Mouse (Mus musculus): ENCODE results near the gene Chrna10. TPM values are rescaled to one million over a fixed set of nuclear protein-coding genes. Genes with fewer than 3 reads are reported as not detected.

Gene Chrna10
- not detected in 2 replicates for polyA plus RNA-seq (2016; fragmentation: Nextera tagmentation; extraction: Ambion mirVana)

DNA sequence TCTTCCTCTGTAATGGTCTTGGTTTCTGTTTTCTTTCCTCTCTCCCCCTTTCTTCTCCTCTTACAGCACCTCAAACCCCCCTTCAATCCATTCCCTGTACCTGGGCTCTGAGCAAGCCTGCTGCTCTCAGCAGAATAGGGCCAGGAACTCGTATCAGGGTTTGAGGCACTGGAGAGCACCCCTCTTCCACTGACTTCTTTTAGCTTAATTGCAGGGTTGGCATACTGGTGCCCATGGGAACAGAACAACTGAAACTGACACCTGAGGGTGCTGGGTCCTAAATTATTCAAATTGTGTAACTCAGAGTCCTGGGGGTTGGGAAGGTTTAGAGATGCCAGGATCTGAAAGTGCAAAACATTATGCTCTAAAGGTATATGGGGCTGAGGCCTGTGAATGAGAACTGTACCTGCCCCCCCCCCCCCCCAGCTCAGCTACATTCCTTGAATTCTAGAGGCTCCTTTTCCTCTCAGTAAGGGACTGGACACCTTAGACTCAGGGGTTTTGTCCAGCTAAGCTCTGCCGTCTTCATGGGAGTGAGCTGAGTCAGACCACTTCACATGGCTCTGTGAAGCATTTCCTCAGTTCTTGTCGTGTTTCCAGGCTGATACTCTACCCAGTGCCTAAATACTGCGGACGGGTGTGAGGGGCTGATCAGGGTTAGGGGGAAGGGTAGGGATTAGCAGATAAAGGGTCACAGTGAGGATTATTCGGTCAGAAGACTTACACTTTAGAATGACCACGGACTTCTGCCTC is at the start of gene Chrna10:
TSS of gene Chrna10 (minus strand) at position 250 of the 753 bp plus-strand sequence.
- H3K36me3 ChIP-seq: peaks cover 35% of the 10 kb centered on the region
- no peak within 1 kb of the TSS for H3K4me2 ChIP-seq (replicated peaks)
- no peak for ATAC-seq (ENCODE audit: insufficient number of reproducible peaks, insufficient read depth, low FRiP score, low TSS enrichment)
- H3K9ac ChIP-seq: no peak within 1 kb of the TSS
- H3K4me1 ChIP-seq: no peaks in the 10 kb centered on the region
- no peaks in the 10 kb centered on the region for H3K27me3 ChIP-seq
- no peaks in the 10 kb centered on the region for H3K9me3 ChIP-seq
- no peak within 1 kb of the TSS for H3K27ac ChIP-seq
- WGBS: 46% methylated on average over 7 of the region's 7 CpGs
- H3K4me3 ChIP-seq: no peak within 1 kb of the TSS

DNA sequence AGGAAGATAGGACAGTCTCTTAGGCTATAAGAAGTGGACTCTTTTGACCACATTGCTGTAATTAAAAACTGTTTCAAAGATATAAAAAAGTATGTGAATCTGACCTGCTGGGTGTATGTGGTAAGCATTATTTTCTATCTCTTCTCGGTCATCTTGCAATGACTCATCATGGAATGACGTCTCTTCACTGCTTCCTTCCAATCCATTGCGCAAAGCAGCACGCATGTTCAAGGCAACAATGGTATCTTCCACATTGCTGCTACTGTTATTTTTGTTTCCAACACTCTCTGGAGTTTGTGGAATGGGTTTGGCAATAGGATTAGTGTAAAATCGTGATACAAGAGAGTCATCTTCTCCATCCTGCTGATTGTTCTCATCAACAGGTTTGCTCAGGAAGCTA is 37.1 kb upstream of the Chrna10 start:
- H3K9ac ChIP-seq: no peak overlapping the region
- no peak overlapping the region for H3K4me3 ChIP-seq
- peaks cover 54% of the 10 kb centered on the region for H3K36me3 ChIP-seq
- no peak for ATAC-seq (ENCODE audit: insufficient number of reproducible peaks, insufficient read depth, low FRiP score, low TSS enrichment)
- no peaks in the 10 kb centered on the region for H3K27me3 ChIP-seq
- H3K9me3 ChIP-seq: no peaks in the 10 kb centered on the region
- no peak overlapping the region for H3K27ac ChIP-seq
- no peaks in the 10 kb centered on the region for H3K4me1 ChIP-seq
- WGBS: 92% methylated on average over 5 of the region's 5 CpGs
- H3K4me2 ChIP-seq (replicated peaks): no peak overlapping the region

DNA sequence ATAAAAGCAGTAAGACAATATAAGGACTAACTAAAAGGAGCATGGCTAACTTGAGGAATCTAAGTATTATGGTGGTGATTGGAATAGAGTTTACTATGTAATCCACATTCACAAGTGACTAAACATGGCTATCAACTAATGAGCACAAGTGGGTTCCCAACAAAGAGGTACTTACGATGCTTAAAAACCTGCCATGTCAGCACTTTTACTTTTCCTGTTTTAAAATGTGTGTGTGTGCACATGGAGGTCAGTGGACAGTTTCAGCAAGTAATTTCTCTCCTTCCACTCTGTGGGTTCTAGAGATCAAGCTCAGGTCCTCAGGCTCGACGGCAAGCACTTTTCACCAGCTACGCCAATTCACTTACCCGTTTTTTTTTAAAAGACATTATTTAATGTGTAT is 21.3 kb upstream of the Chrna10 start:
- H3K36me3 ChIP-seq: peaks cover 63% of the 10 kb centered on the region
- ATAC-seq (ENCODE audit: insufficient number of reproducible peaks, insufficient read depth, low FRiP score, low TSS enrichment): no peak
- 95% methylated on average over 5 of the region's 5 CpGs for WGBS

DNA sequence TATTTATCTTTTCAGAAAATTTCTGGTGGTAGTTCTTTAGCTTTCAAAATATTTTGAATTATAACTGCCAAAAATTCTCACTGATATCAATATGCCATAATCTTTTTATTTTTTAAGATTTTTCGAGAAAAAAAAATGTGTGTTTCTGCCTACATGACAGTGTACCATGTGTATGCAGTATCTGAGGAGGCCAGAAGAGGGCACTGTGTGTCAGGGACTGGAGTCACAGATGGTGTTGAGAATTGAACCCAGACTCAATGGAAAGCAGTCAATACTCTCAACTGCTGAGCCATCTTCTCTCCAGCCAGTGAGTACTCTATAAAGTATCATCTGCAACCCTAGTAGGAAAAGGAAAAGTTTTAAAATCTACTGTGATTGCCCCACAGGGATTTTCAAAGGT is 20.8 kb upstream of the Chrna10 start:
- Histone ChIP-seq H3K9me3 (no peaks in the 10 kb centered on the region), H3K4me1 (no peaks in the 10 kb centered on the region), H3K36me3 (peaks cover 64% of the 10 kb centered on the region), H3K4me3 (no peak overlapping the region), H3K27ac (no peak overlapping the region), H3K9ac (no peak overlapping the region), H3K4me2 (replicated peaks) (no peak overlapping the region), H3K27me3 (no peaks in the 10 kb centered on the region)
- WGBS: 92% methylated on average over 1 of the region's 1 CpGs
- no peak for ATAC-seq (ENCODE audit: insufficient number of reproducible peaks, insufficient read depth, low FRiP score, low TSS enrichment)

More for the DNA sequence above, 21.3 kb upstream of the Chrna10 start:
- Histone ChIP-seq H3K9ac (no peak overlapping the region), H3K4me2 (replicated peaks) (no peak overlapping the region), H3K4me1 (no peaks in the 10 kb centered on the region), H3K27ac (no peak overlapping the region), H3K27me3 (no peaks in the 10 kb centered on the region), H3K4me3 (no peak overlapping the region), H3K9me3 (no peaks in the 10 kb centered on the region)

DNA sequence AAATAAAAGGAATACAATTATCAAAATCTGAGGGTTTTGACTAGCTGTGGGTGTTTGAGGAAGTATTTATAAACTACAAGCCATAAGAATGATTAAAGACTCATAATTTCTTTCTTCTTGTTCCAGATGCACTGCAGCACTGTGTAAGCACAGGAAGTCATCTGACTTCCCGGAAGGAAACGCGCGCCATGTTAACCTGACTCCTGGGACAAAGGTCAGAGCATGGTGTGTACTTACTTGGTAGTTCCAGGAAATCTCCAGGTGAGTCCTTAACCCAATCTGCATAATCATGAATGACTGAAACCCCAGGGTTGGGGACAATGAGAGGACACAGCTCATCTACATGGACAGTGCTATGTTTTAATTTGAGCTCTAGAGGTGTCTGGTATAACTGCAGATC is 15.8 kb upstream of the Chrna10 start:
- WGBS: 90% methylated on average over 4 of the region's 4 CpGs
- ATAC-seq (ENCODE audit: insufficient number of reproducible peaks, insufficient read depth, low FRiP score, low TSS enrichment): no peak
- Histone ChIP-seq H3K4me3 (no peak overlapping the region), H3K36me3 (peaks cover 74% of the 10 kb centered on the region), H3K4me2 (replicated peaks) (no peak overlapping the region), H3K9ac (no peak overlapping the region), H3K9me3 (no peaks in the 10 kb centered on the region), H3K27ac (no peak overlapping the region), H3K4me1 (no peaks in the 10 kb centered on the region), H3K27me3 (no peaks in the 10 kb centered on the region)

DNA sequence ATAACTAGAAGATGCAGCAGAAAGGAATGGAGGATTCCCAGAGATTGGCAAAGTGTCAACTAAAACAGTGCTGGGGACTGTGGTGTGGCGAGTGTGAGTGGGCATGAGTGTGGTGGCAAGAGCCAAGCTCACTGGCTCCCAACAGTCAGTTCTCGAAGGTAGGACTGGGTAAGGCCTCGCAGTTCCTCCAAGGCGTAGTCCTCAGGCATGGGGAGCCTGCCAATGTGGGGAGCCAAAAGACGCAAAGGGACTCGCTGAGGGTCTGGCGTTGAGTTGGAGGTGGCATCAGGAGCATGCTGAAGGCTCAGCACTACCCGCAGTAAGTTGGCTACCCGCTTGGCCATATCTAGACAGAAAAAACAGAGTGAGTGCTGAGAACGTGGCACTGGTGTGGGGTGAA is 3.7 kb upstream of the Chrna10 start:
- H3K9ac ChIP-seq: no peak overlapping the region
- H3K27me3 ChIP-seq: no peaks in the 10 kb centered on the region
- WGBS: 98% methylated on average over 10 of the region's 10 CpGs
- no peak overlapping the region for H3K4me3 ChIP-seq
- H3K9me3 ChIP-seq: no peaks in the 10 kb centered on the region
- peaks cover 70% of the 10 kb centered on the region for H3K36me3 ChIP-seq
- no peak overlapping the region for H3K4me2 ChIP-seq (replicated peaks)
- H3K27ac ChIP-seq: no peak overlapping the region
- no peak for ATAC-seq (ENCODE audit: insufficient number of reproducible peaks, insufficient read depth, low FRiP score, low TSS enrichment)
- H3K4me1 ChIP-seq: no peaks in the 10 kb centered on the region

DNA sequence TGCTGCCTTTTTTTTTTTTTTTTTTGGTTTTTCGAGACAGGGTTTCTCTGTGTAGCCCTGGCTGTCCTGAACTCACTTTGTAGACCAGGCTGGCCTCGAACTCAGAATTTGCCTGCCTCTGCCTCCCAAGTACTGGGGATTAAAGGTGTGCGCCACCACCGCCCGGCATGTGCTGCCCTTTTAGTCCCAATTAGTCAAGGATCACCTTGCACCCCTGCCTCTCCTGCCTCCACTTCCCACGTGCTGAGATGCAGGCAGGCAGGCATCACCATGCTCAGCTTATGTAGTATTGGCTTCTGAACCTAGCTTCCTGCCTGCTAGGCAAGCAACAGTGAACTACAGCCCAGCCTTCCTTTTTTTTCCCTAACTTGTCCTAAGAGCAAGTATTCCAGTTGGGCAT is 754 bp upstream of the Chrna10 start:
- H3K27ac ChIP-seq: no peak overlapping the region
- WGBS: 78% methylated on average over 6 of the region's 6 CpGs
- peaks cover 41% of the 10 kb centered on the region for H3K36me3 ChIP-seq
- H3K27me3 ChIP-seq: no peaks in the 10 kb centered on the region
- H3K9me3 ChIP-seq: no peaks in the 10 kb centered on the region
- H3K4me3 ChIP-seq: no peak overlapping the region
- H3K9ac ChIP-seq: no peak overlapping the region
- no peak for ATAC-seq (ENCODE audit: insufficient number of reproducible peaks, insufficient read depth, low FRiP score, low TSS enrichment)
- H3K4me2 ChIP-seq (replicated peaks): no peak overlapping the region
- no peaks in the 10 kb centered on the region for H3K4me1 ChIP-seq

DNA sequence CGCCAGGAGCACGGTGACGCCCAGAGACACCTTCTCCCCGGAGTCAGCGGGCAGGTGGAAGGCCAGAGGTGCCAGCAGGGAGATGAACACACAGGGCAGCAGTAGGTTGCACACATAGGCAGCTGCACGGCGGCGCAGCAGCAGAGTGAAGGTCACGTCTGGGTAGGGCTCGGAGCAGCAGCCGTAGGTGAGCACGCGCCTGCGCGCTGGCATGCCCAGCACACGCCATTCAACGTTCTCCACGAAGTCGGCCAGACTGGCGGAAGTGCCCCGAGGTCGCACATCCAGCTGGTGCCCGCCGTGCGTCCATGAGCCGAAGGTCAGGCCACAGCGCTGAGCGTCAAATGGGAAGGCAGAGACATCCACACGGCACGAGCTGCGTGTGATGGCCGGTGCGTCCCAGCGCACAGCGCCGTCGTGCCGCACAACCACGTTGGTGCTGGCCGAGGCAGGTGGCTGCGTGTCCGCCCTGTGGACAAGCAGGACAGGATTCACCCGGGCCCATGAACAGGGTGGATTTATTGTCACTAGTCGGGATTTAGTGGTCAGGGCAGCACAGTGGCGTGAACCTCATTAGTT is 3.4 kb downstream of the Chrna10 start:
- Histone ChIP-seq H3K27me3 (no peaks in the 10 kb centered on the region), H3K36me3 (peaks cover 2% of the 10 kb centered on the region; the same call in 1 of the 2 replicates), H3K4me1 (no peaks in the 10 kb centered on the region), H3K4me2 (replicated peaks) (no peak overlapping the region), H3K27ac (no peak overlapping the region), H3K4me3 (no peak overlapping the region), H3K9ac (no peak overlapping the region), H3K9me3 (no peaks in the 10 kb centered on the region)
- ATAC-seq (ENCODE audit: insufficient number of reproducible peaks, insufficient read depth, low FRiP score, low TSS enrichment): no peak
- WGBS: 82% methylated on average over 45 of the region's 45 CpGs

DNA sequence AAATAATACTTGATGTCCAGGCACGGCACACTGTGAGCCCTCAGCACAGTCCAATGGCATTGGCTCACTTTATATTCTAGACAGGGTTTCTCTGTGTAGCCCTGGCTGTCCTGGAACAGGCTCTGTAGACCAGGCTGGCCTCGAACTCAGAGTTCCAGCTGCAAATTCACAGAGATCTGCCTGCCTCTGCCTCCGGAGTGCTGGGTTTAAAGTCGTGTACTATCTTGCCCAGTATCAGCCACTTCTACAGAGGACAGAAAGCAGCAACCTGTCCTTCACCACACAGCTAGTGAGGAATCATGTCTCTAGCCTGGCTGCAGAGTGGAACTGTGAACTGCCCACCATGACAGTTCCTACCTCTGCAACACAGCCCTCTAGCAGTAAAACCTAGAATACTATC is 6.9 kb downstream of the Chrna10 start:
- ATAC-seq (ENCODE audit: insufficient number of reproducible peaks, insufficient read depth, low FRiP score, low TSS enrichment): no peak
- H3K27ac ChIP-seq: no peak overlapping the region
- 82% methylated on average over 4 of the region's 4 CpGs for WGBS

DNA sequence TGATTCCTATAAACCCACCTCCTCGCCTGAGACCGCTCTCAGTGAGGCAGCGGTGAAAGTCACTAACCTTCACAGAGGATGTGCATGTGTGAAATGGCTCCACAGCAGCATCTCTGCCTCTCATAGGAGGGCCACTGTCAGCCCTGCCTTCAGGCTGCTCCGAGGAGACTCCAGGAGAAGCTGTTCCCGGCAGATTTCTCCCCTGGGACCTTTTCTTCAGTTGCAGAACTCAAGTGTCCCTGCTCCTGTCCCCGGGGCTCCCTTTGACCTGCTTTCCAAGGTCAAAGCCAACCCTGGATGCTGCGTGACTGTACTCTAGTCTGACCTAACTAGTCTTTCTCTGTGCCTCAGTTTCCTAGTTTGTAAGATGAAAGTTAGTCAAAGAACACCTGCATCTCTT is 7.5 kb downstream of the Chrna10 start, which contains the start of gene Art5:
TSS of gene Art5 (minus strand) at position 319 of the 400 bp plus-strand sequence.
- Histone ChIP-seq H3K9me3 (no peaks in the 10 kb centered on the region), H3K4me1 (peaks cover 5% of the 10 kb centered on the region), H3K27ac (no peak within 1 kb of the TSS), H3K4me2 (replicated peaks) (no peak within 1 kb of the TSS), H3K4me3 (no peak within 1 kb of the TSS), H3K27me3 (no peaks in the 10 kb centered on the region), H3K9ac (no peak within 1 kb of the TSS), H3K36me3 (no peaks in the 10 kb centered on the region)
- WGBS: 78% methylated on average over 7 of the region's 7 CpGs
- ATAC-seq (ENCODE audit: insufficient number of reproducible peaks, insufficient read depth, low FRiP score, low TSS enrichment): no peak

More for the DNA sequence above, 6.9 kb downstream of the Chrna10 start:
- H3K36me3 ChIP-seq: no peaks in the 10 kb centered on the region
- H3K4me2 ChIP-seq (replicated peaks): no peak overlapping the region
- H3K9ac ChIP-seq: no peak overlapping the region
- H3K9me3 ChIP-seq: no peaks in the 10 kb centered on the region
- H3K27me3 ChIP-seq: no peaks in the 10 kb centered on the region
- H3K4me1 ChIP-seq: peaks cover 5% of the 10 kb centered on the region
- H3K4me3 ChIP-seq: no peak overlapping the region

DNA sequence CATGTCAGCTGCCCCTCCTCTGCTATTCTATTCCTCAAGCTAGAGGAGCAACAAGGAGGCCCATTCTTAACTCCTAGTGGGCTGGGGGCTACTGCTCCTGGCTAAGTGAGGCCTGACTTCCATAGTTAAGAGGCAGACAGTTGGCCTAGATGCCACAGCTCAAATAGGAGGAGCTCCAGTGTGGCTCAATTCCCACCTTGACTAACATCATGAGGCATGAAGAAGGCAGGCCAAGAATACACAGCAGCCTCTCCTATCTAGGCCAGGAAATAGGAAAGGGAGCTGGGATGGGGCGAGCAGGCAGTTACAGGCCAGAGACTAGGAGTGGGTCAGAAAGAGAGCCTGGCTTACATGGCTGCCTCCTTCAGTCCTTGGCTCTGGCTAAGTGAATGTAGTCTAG is 8.4 kb downstream of the Chrna10 start:
- Histone ChIP-seq H3K36me3 (no peaks in the 10 kb centered on the region), H3K27me3 (no peaks in the 10 kb centered on the region), H3K4me1 (peaks cover 5% of the 10 kb centered on the region), H3K9me3 (no peaks in the 10 kb centered on the region), H3K27ac (no peak overlapping the region), H3K9ac (no peak overlapping the region), H3K4me3 (no peak overlapping the region), H3K4me2 (replicated peaks) (no peak overlapping the region)
- 88% methylated on average over 1 of the region's 1 CpGs for WGBS
- ATAC-seq (ENCODE audit: insufficient number of reproducible peaks, insufficient read depth, low FRiP score, low TSS enrichment): no peak

DNA sequence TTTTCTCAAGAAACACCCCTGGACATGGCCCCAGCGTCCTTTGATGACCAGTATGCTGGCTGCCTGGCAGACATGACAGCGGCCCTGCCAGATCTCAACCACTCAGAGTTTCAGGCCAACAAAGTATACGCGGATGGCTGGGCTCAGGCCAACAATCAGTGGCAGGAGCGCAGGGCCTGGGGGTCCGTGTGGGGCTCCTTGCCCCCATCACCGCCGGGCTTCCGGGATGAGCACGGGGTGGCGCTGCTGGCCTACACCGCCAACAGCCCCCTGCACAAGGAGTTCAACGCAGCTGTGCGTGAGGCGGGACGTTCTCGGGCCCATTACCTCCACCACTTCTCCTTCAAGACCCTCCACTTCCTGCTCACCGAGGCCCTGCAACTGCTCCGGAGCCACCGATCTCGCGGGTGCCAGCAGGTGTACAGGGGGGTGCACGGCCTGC is 9.9 kb downstream of the Chrna10 start:
- Histone ChIP-seq H3K9ac (0 out of 2 replicates have a peak overlapping the region, but pooled peaks have one; percentile 0), H3K4me2 (replicated peaks) (peak overlapping the region; percentile 53), H3K27ac (no peak overlapping the region), H3K9me3 (no peaks in the 10 kb centered on the region), H3K36me3 (no peaks in the 10 kb centered on the region), H3K4me1 (peaks cover 5% of the 10 kb centered on the region), H3K4me3 (peak overlapping the region; percentile 26), H3K27me3 (no peaks in the 10 kb centered on the region)
- 14% methylated on average over 23 of the region's 23 CpGs for WGBS
- no peak for ATAC-seq (ENCODE audit: insufficient number of reproducible peaks, insufficient read depth, low FRiP score, low TSS enrichment)
